Mouse (Mus musculus): ENCODE results near the gene A830031A19Rik. TPM values are rescaled to one million over a fixed set of nuclear protein-coding genes. Genes with fewer than 3 reads are reported as not detected.
A peak's percentile ranks its signal among the peaks of the same experiment; 100 is the strongest.

The A830031A19Rik gene
- polyA plus RNA-seq, 1 experiment from 2014 or later = not detected

GRCm38 (mm10) chr11:24095656-24096353 lies 21.0 kb upstream of the A830031A19Rik start:
- no peaks in the 10 kb centered on the region for H3K27me3 ChIP-seq
- H3K36me3 ChIP-seq = no peaks in the 10 kb centered on the region
- WGBS = 66% methylated on average over 7 of the region's 7 CpGs
- H3K9ac ChIP-seq = no peak overlapping the region
- peaks cover 69% of the 10 kb centered on the region for H3K4me1 ChIP-seq
- H3K4me2 ChIP-seq (replicated peaks) = 0 out of 2 replicates have a peak overlapping the region, but pooled peaks have one; percentile 21
- no peaks in the 10 kb centered on the region for H3K9me3 ChIP-seq (replicated peaks)
- ATAC-seq (ENCODE audit: insufficient number of reproducible peaks, low FRiP score, low TSS enrichment, low read depth) = no peak
- peak overlapping the region; percentile 61; the same call in 1 of the 2 replicates for H3K27ac ChIP-seq (replicated peaks)
- H3K4me3 ChIP-seq (replicated peaks) = no peak overlapping the region

DNA sequence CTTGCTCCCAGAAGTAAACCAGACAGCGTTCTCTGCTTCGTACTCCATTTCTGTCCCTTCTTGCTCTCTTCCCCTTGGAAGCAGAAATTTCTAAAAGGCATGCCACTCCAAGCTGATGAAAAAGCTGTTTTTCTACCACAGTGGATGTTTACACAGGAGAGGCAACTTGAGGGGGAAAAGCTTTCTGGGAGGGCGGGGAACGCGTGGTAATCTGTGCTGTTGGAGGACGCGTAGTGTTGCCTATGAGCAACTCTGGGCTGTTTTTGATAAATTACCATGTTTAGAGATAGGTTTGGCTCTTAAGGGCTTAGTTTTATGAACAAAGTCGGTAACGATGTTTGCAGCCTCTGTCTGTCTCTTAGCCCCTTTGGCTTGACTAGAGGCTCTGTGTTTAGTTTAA lies 20.4 kb upstream of the A830031A19Rik start:
- 34% methylated on average over 9 of the region's 9 CpGs for WGBS
- Histone ChIP-seq H3K9me3 (replicated peaks) (no peaks in the 10 kb centered on the region), H3K4me2 (replicated peaks) (peak overlapping the region; percentile 21), H3K4me1 (peaks cover 67% of the 10 kb centered on the region), H3K27me3 (no peaks in the 10 kb centered on the region), H3K4me3 (replicated peaks) (no peak overlapping the region), H3K27ac (replicated peaks) (peak overlapping the region; percentile 61), H3K36me3 (no peaks in the 10 kb centered on the region), H3K9ac (no peak overlapping the region)
- ATAC-seq (ENCODE audit: insufficient number of reproducible peaks, low FRiP score, low TSS enrichment, low read depth) = no peak

- peak; percentile 15; the same call in 1 of the 2 replicates for ATAC-seq (ENCODE audit: insufficient number of reproducible peaks, low FRiP score, low TSS enrichment, low read depth)
- Histone ChIP-seq H3K4me1 (peaks cover 62% of the 10 kb centered on the region), H3K27me3 (no peaks in the 10 kb centered on the region), H3K9ac (no peak overlapping the region), H3K27ac (replicated peaks) (peak overlapping the region; percentile 51; the same call in 1 of the 2 replicates), H3K4me3 (replicated peaks) (no peak overlapping the region), H3K4me2 (replicated peaks) (no peak overlapping the region), H3K9me3 (replicated peaks) (no peaks in the 10 kb centered on the region), H3K36me3 (no peaks in the 10 kb centered on the region)
- 58% methylated on average over 5 of the region's 5 CpGs for WGBS
Measured at GRCm38 (mm10) chr11:24094086-24094487, 19.2 kb upstream of the A830031A19Rik start.

DNA sequence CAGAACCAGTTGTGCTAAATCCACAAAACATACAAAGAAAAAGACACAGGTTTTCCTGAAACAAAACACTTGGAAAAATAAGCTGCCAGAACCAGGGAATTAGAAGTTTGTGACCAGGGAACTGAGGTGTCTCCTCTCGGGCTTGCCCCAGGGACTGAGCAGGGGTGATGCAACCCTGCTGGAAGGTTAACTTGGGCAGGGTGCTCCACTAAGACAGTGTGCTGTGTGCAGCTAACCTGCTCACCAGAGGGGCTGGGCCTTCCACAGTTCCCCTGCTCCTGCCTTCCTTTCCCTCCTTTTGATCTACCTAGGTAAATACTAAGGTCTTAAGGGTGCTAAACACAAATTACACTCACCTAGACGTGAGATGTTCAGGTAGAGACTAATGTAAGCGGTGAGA lies 17.8 kb upstream of the A830031A19Rik start:
- H3K27ac ChIP-seq (replicated peaks) = peak overlapping the region; percentile 71
- WGBS = 36% methylated on average over 3 of the region's 3 CpGs
- H3K9me3 ChIP-seq (replicated peaks) = no peaks in the 10 kb centered on the region
- peaks cover 55% of the 10 kb centered on the region for H3K4me1 ChIP-seq
- H3K27me3 ChIP-seq = no peaks in the 10 kb centered on the region
- no peak for ATAC-seq (ENCODE audit: insufficient number of reproducible peaks, low FRiP score, low TSS enrichment, low read depth)
- no peak overlapping the region for H3K4me2 ChIP-seq (replicated peaks)
- no peak overlapping the region for H3K9ac ChIP-seq
- H3K36me3 ChIP-seq = peaks cover 4% of the 10 kb centered on the region
- H3K4me3 ChIP-seq (replicated peaks) = no peak overlapping the region

DNA sequence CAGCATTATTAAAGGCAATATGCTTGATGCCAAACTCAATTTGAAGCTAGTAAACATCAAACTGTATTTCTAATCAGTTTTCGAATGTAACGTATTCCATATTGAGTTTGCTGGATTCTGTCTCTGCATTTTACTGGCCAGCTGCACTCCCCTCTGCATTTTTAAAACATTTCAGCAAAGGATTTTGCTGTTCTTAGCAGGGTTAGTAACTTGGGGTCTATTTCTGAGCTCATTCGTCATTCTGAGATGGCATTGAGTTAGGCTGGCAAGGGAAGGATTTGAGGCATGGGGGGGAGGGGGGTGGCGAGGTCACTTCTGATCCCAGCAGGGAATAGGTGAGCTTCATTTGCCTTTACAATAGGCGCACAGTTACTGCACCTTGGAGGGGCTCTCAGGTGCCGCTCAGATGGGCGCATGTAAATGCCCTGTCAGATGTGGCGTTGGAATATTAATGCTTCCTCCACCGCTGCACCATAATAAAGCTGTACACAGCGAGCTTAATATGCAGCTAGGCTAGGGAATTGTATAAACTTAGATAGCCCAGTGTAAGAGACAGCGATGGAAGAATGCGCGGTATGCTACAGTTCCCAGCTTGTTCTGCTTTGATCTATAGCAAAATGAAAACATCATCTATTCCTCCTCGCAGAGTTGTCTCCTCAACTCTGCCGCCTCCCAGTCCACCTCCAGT lies 16.7 kb upstream of the A830031A19Rik start:
- Histone ChIP-seq H3K36me3 (peaks cover 8% of the 10 kb centered on the region), H3K27me3 (no peaks in the 10 kb centered on the region), H3K4me3 (replicated peaks) (0 out of 2 replicates have a peak overlapping the region, but pooled peaks have one; percentile 6), H3K9me3 (replicated peaks) (no peaks in the 10 kb centered on the region), H3K9ac (no peak overlapping the region), H3K4me1 (peaks cover 45% of the 10 kb centered on the region), H3K4me2 (replicated peaks) (peak overlapping the region; percentile 28), H3K27ac (replicated peaks) (peak overlapping the region; percentile 29)
- WGBS = 24% methylated on average over 15 of the region's 15 CpGs
- peak; percentile 19; the same call in 1 of the 2 replicates for ATAC-seq (ENCODE audit: insufficient number of reproducible peaks, low FRiP score, low TSS enrichment, low read depth)

- Histone ChIP-seq H3K4me1 (peaks cover 54% of the 10 kb centered on the region), H3K9me3 (replicated peaks) (no peaks in the 10 kb centered on the region), H3K27me3 (no peaks in the 10 kb centered on the region), H3K4me3 (replicated peaks) (no peak overlapping the region), H3K36me3 (peaks cover 14% of the 10 kb centered on the region), H3K9ac (no peak overlapping the region), H3K27ac (replicated peaks) (no peak overlapping the region), H3K4me2 (replicated peaks) (no peak overlapping the region)
- ATAC-seq (ENCODE audit: insufficient number of reproducible peaks, low FRiP score, low TSS enrichment, low read depth) = no peak
- WGBS = 51% methylated on average over 4 of the region's 4 CpGs
Measured at GRCm38 (mm10) chr11:24090443-24090842, 15.6 kb upstream of the A830031A19Rik start.

GRCm38 (mm10) chr11:24087069-24087468 lies 12.2 kb upstream of the A830031A19Rik start:
- H3K9ac ChIP-seq = no peak overlapping the region
- peak overlapping the region; percentile 14; the same call in 1 of the 2 replicates for H3K27ac ChIP-seq (replicated peaks)
- H3K9me3 ChIP-seq (replicated peaks) = no peaks in the 10 kb centered on the region
- peaks cover 42% of the 10 kb centered on the region for H3K4me1 ChIP-seq
- no peak overlapping the region for H3K4me2 ChIP-seq (replicated peaks)
- H3K27me3 ChIP-seq = no peaks in the 10 kb centered on the region
- ATAC-seq (ENCODE audit: insufficient number of reproducible peaks, low FRiP score, low TSS enrichment, low read depth) = no peak
- H3K36me3 ChIP-seq = peaks cover 16% of the 10 kb centered on the region
- no peak overlapping the region for H3K4me3 ChIP-seq (replicated peaks)
- 34% methylated on average over 4 of the region's 4 CpGs for WGBS

DNA sequence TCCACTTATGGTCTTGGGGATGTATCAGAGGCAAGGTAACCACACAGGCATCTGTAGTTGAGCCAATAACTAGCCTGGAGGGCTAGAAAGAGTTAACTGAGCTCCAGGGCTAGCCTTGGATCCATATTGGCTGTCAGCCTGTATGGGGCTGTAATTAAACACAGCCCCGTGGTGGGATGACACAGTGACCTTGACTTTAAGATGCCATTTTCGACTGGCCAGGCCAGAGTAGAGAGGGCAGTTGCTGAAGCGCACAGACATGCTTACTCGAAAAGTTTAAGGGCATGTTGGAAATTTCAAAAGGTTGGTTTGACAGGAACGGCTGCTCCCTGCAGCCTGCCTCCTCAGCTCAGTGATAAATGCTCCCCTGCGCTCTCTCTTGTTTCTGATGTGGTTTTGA lies 11.1 kb upstream of the A830031A19Rik start:
- Histone ChIP-seq H3K4me2 (replicated peaks) (no peak overlapping the region), H3K4me3 (replicated peaks) (no peak overlapping the region), H3K27me3 (no peaks in the 10 kb centered on the region), H3K27ac (replicated peaks) (peak overlapping the region; percentile 49; the same call in 1 of the 2 replicates), H3K9me3 (replicated peaks) (no peaks in the 10 kb centered on the region), H3K4me1 (peaks cover 35% of the 10 kb centered on the region), H3K9ac (no peak overlapping the region), H3K36me3 (peaks cover 16% of the 10 kb centered on the region)
- 28% methylated on average over 6 of the region's 6 CpGs for WGBS
- ATAC-seq (ENCODE audit: insufficient number of reproducible peaks, low FRiP score, low TSS enrichment, low read depth) = no peak

- no peaks in the 10 kb centered on the region for H3K9me3 ChIP-seq (replicated peaks)
- WGBS = 42% methylated on average over 4 of the region's 4 CpGs
- no peak overlapping the region for H3K27ac ChIP-seq (replicated peaks)
- peak overlapping the region; percentile 19; the same call in 1 of the 2 replicates for H3K4me2 ChIP-seq (replicated peaks)
- no peak overlapping the region for H3K4me3 ChIP-seq (replicated peaks)
- peaks cover 16% of the 10 kb centered on the region for H3K36me3 ChIP-seq
- H3K27me3 ChIP-seq = no peaks in the 10 kb centered on the region
- no peak for ATAC-seq (ENCODE audit: insufficient number of reproducible peaks, low FRiP score, low TSS enrichment, low read depth)
- peaks cover 34% of the 10 kb centered on the region for H3K4me1 ChIP-seq
- no peak overlapping the region for H3K9ac ChIP-seq
Measured at GRCm38 (mm10) chr11:24084590-24084989, 9.7 kb upstream of the A830031A19Rik start.

DNA sequence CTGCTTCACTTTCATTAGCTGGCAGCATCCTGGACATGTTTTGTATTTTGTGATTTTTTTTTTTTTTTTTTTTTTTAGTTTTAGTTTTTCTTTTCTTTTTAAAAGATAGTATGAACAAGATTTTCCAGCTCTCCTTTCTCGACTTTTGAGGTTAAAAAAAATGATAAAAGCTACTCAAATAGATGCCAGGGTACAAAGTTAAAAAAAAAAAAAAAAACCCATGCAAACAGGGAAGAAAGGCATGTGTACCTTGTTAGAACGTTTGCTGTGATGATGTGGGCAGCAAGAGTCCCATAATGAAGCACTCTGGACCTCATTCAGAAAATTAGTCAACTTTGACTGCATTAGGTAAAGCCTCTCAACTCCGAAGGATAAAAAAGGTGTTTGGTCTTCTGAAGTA lies 9.2 kb upstream of the A830031A19Rik start:
- Histone ChIP-seq H3K27ac (replicated peaks) (no peak overlapping the region), H3K9me3 (replicated peaks) (no peaks in the 10 kb centered on the region), H3K36me3 (peaks cover 16% of the 10 kb centered on the region), H3K4me3 (replicated peaks) (no peak overlapping the region), H3K9ac (no peak overlapping the region), H3K27me3 (no peaks in the 10 kb centered on the region), H3K4me1 (peaks cover 34% of the 10 kb centered on the region), H3K4me2 (replicated peaks) (peak overlapping the region; percentile 19; the same call in 1 of the 2 replicates)
- 27% methylated on average over 3 of the region's 3 CpGs for WGBS
- ATAC-seq (ENCODE audit: insufficient number of reproducible peaks, low FRiP score, low TSS enrichment, low read depth) = no peak

DNA sequence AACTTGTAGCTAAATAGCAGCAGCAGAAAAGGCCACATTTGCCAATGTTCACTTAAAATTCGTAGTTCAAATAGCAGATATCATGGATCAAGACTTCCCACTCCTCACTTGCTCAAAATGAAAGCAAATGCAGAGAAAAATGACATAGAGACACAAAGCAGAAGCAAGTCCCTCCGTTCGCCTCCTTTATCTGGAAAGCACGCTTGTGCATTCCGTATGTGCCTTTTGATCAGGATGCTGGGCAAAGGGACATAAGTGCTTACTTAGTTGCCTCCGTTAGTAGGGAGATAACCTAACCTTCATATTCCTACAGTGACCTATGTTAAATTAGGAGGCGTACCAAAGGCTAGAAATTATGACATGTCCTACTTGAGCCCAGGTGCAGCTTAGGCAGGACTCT lies 8.6 kb upstream of the A830031A19Rik start:
- peaks cover 16% of the 10 kb centered on the region for H3K36me3 ChIP-seq
- 0 out of 2 replicates have a peak overlapping the region, but pooled peaks have one; percentile 23 for H3K27ac ChIP-seq (replicated peaks)
- 42% methylated on average over 7 of the region's 7 CpGs for WGBS
- peaks cover 34% of the 10 kb centered on the region for H3K4me1 ChIP-seq
- no peaks in the 10 kb centered on the region for H3K27me3 ChIP-seq
- no peak overlapping the region for H3K9ac ChIP-seq
- no peak for ATAC-seq (ENCODE audit: insufficient number of reproducible peaks, low FRiP score, low TSS enrichment, low read depth)
- peak overlapping the region; percentile 17 for H3K4me3 ChIP-seq (replicated peaks)
- no peaks in the 10 kb centered on the region for H3K9me3 ChIP-seq (replicated peaks)
- H3K4me2 ChIP-seq (replicated peaks) = peak overlapping the region; percentile 95

Measured in embryonic facial prominence, embryonic 15.5 days (tissue).